Comparison of ENCODE assay signal across 9 mouse cellular contexts in genomic region chr4:130784755-130785154, GRCm38 (mm10). TPM values are rescaled to one million over a fixed set of nuclear protein-coding genes. Genes with fewer than 3 reads are reported as not detected.
A peak's percentile ranks its signal among the peaks of the same experiment; 100 is the strongest.
DNase-seq lines count a peak whose midpoint lies in the region; ATAC-seq and TF ChIP-seq lines count a peak whose summit lies in the region.
"Had no signal": no experiment of that assay in that cellular context is flagged by ENCODE, and none has a peak within 500 bp of the region (broad histone marks: within the 10 kb centered on the region; RNA-seq: fewer than 3 reads in every experiment).

No protein-coding gene starts in this region.

- H3K4me3 ChIP-seq in heart, postnatal 0 days (ENCODE audit: low read depth, low read length) = no peak overlapping the region
- no peak overlapping the region for H3K4me3 ChIP-seq in bone marrow, adult 2 months (replicated peaks; ENCODE audit: control insufficient read depth, low read depth, low read length)
- H3K4me3 ChIP-seq in midbrain, embryonic 16.5 days (ENCODE audit: low read depth, low read length) = no peak overlapping the region
- H3K4me3 ChIP-seq: limb, embryonic 13.5 days had no signal

- H3K36me3 ChIP-seq in heart, postnatal 0 days (replicated peaks; ENCODE audit: control insufficient read depth, insufficient read depth, low read length) = peaks cover 13% of the 10 kb centered on the region
- peaks cover 10% of the 10 kb centered on the region for H3K36me3 ChIP-seq in midbrain, embryonic 16.5 days (ENCODE audit: control insufficient read depth, insufficient read depth, low read length)

- TF ChIP-seq POLR2A in bone marrow, adult 2 months (IDR thresholded peaks at IDR 0.05; ENCODE audit: borderline replicate concordance, control insufficient read depth, low read depth, low read length) = no peak

- no peak overlapping the region for H3K27ac ChIP-seq in heart, postnatal 0 days (ENCODE audit: low read depth)
- no peak overlapping the region for H3K27ac ChIP-seq in bone marrow, adult 2 months (ENCODE audit: control insufficient read depth, insufficient read depth, low read depth, low read length, poor library complexity)
- no peak overlapping the region for H3K27ac ChIP-seq in midbrain, embryonic 16.5 days (ENCODE audit: low read length)

- H3K4me1 ChIP-seq in heart, postnatal 0 days (ENCODE audit: control insufficient read depth, insufficient read depth) = no peaks in the 10 kb centered on the region
- H3K4me1 ChIP-seq in bone marrow, adult 2 months (ENCODE audit: control insufficient read depth, insufficient read depth, low read length) = no peaks in the 10 kb centered on the region
- H3K4me1 ChIP-seq in midbrain, embryonic 16.5 days (ENCODE audit: control insufficient read depth, insufficient read depth, low read length) = peaks cover 6% of the 10 kb centered on the region; the same call in 1 of the 2 replicates

- DNase-seq in heart, postnatal 0 days (ENCODE audit: low spot score) = peak; percentile 53
- DNase-seq in heart, adult 9 months (ENCODE audit: low spot score in 2 of 2) = no peak
- peak; percentile 71 to 76 for DNase-seq in right cerebral cortex, adult 2 months (ENCODE audit: low spot score in 2 of 2)
- no peak for DNase-seq in right cerebral cortex, postnatal 25 days
- no peak for DNase-seq in urinary bladder, adult 2 months (ENCODE audit: low spot score)

- peak; percentile 67 for TF ChIP-seq CTCF in heart, postnatal 0 days (IDR thresholded peaks at IDR 0.05; ENCODE audit: low read depth)
- TF ChIP-seq CTCF in bone marrow, adult 2 months (IDR thresholded peaks at IDR 0.05; ENCODE audit: control insufficient read depth, insufficient read depth, low read length) = peak; percentile 62

- H3K9me3 ChIP-seq in heart, postnatal 0 days (replicated peaks; ENCODE audit: control insufficient read depth, low read length) = no peaks in the 10 kb centered on the region
- H3K9me3 ChIP-seq in midbrain, embryonic 16.5 days (replicated peaks; ENCODE audit: control insufficient read depth, low read length, poor library complexity, severe bottlenecking) = no peaks in the 10 kb centered on the region
- H3K9me3 ChIP-seq: limb, embryonic 13.5 days had no signal

- no peaks in the 10 kb centered on the region for H3K27me3 ChIP-seq in heart, postnatal 0 days (ENCODE audit: control insufficient read depth, insufficient read depth, low read length)
- no peaks in the 10 kb centered on the region for H3K27me3 ChIP-seq in midbrain, embryonic 16.5 days (ENCODE audit: control insufficient read depth, insufficient read depth, low read depth, low read length)
- H3K27me3 ChIP-seq: limb, embryonic 13.5 days had no signal

- no peak overlapping the region for H3K4me2 ChIP-seq in heart, postnatal 0 days (ENCODE audit: low read depth, low read length)
- no peak overlapping the region for H3K4me2 ChIP-seq in midbrain, embryonic 16.5 days (ENCODE audit: low read length)
- H3K4me2 ChIP-seq: limb, embryonic 13.5 days had no signal

- no peak for ATAC-seq in heart, postnatal 0 days (ENCODE audit: insufficient read depth, low read depth)
- 0 out of 2 replicates have a peak, but pooled peaks have one; percentile 50 for ATAC-seq in frontal cortex, adult (ENCODE audit: low TSS enrichment)
- peak; percentile 19; the same call in 1 of the 2 replicates for ATAC-seq in midbrain, embryonic 16.5 days

- 23% methylated on average over 4 of the region's 4 CpGs for WGBS in heart, postnatal 0 days
- WGBS in bone marrow, adult 2 months = 19% methylated on average over 4 of the region's 4 CpGs
- 29% methylated on average over 4 of the region's 4 CpGs for WGBS in midbrain, embryonic 16.5 days

- no peak for TF ChIP-seq EP300 in heart, postnatal 0 days (IDR thresholded peaks at IDR 0.05; ENCODE audit: low read depth)

- no peak overlapping the region for H3K9ac ChIP-seq in heart, postnatal 0 days (replicated peaks; ENCODE audit: low read depth, low read length)
- no peak overlapping the region for H3K9ac ChIP-seq in midbrain, embryonic 16.5 days (ENCODE audit: low read depth, low read length)
- H3K9ac ChIP-seq: limb, embryonic 13.5 days had no signal

RNA-seq across cellular contexts. Expression of gene Sdc3, which starts 7.6 kb away (rescaled TPM):
- total RNA-seq in heart, postnatal 0 days (2014; rRNA removed; ENCODE audit: low replicate concordance) = 44.2 and 55.2 TPM in 2 replicates
- polyA plus RNA-seq in heart, postnatal 0 days (2015; fragmentation: Nextera tagmentation; extraction: Ambion mirVana) = 9.3 and 9.4 TPM in 2 replicates
- polyA plus RNA-seq in bone marrow, adult 2 months (2011; ENCODE audit: insufficient read depth, insufficient read length, low replicate concordance, missing spikeins) = 13.7 and 18.1 TPM in 2 replicates
- 188 and 205 TPM in 2 replicates for polyA plus RNA-seq in midbrain, embryonic 16.5 days (2015; fragmentation: Nextera tagmentation; extraction: Ambion mirVana)
- 33.3 and 63.7 TPM in 2 replicates for polyA plus RNA-seq in urinary bladder, adult 2 months (2012; rRNA removed)

Comparison
In these comparisons a context has a peak if more than half of its experiments do, and no peak if none do; other contexts are left out.
1. DNase-seq: peak in heart, postnatal 0 days (single experiment) and right cerebral cortex, adult 2 months (2 of 2); none in heart, adult 9 months (0 of 2), right cerebral cortex, postnatal 25 days (single experiment) and urinary bladder, adult 2 months (single experiment).